Mouse (Mus musculus): ENCODE results near the gene Slc37a4. TPM values are rescaled to one million over a fixed set of nuclear protein-coding genes. Genes with fewer than 3 reads are reported as not detected.
"Not testable (repeated sequence)": the region's sequence is repeated elsewhere in the genome, so short reads cannot be mapped to it uniquely, and the experiment has no call there.

The Slc37a4 gene
- 36.1 and 37.4 TPM in 2 replicates for polyA plus RNA-seq (2015; fragmentation: Nextera tagmentation; extraction: Ambion mirVana)

DNA sequence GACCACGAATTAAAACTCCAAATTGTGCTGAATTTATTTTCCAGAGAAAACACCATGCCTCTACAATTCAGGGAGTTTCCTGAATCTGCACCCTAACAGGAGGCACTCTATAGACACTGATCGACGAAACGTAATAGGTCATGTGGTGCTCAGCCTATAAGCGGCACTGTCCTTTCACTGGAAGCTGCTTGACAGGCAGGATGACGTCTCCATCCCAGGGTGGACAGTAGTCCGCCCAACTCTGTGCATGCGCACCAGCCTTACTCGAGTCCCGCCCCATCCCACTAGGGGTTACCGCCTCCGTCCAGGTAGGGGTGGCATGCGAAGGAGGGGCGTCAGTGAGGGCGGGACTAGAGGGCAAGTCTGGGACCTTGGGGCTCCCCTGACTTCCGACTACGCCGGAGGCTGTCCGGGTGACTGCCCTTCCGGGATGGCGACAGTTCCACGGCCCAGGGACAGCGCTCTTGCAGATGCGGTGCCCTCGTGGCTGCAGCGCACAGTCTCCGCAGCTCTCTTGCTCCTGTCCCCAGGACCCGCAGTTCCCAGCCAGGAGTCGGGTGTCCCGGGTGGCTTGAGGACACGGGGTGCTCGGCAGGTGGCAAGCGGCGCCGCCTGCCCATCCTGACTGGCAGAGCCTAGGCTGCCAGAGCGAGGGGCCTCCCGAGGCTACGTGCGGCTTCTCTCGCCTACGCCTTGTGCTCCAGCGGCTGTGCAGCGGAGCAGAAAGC lies at the start of gene Slc37a4:
TSS of gene Slc37a4 (plus strand) at position 169 of the 728 bp plus-strand sequence.
- Histone ChIP-seq H3K27ac (replicated peaks) (peak within 1 kb of the TSS; percentile 77), H3K4me2 (replicated peaks) (peak within 1 kb of the TSS; percentile 90), H3K27me3 (no peaks in the 10 kb centered on the region), H3K4me1 (peaks cover 14% of the 10 kb centered on the region), H3K4me3 (peak within 1 kb of the TSS; percentile 61), H3K36me3 (peaks cover 18% of the 10 kb centered on the region), H3K9me3 (no peaks in the 10 kb centered on the region), H3K9ac (replicated peaks) (peak within 1 kb of the TSS; percentile 74)
- peak; percentile 98 for ATAC-seq (replicated peaks)
- WGBS, result 0% methylated on average over 43 of the region's 43 CpGs

DNA sequence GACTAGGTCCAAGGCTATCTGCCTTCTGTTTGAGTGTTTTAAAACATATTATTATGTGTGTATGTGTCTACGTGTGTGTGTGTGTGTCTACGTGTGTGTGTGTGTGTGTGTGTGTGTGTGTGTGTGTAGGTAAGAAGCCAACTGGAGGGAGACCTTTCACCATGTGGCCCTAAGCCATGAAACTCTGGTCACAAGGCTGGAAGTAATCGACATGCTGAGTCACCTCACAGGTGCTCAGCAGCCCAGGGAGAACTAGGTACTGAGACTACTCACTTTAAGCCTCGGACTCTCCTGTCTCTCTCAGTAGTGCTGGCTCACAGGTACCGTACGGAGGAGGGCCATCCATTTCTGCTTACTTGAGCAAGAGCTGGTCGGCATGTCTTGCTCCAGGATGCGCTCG lies 49.5 kb upstream of the Slc37a4 start:
- Histone ChIP-seq H3K4me3 (no peak overlapping the region), H3K4me1 (peaks cover 17% of the 10 kb centered on the region), H3K9ac (replicated peaks) (no peak overlapping the region), H3K9me3 (no peaks in the 10 kb centered on the region), H3K27me3 (no peaks in the 10 kb centered on the region), H3K4me2 (replicated peaks) (no peak overlapping the region), H3K36me3 (peaks cover 54% of the 10 kb centered on the region), H3K27ac (replicated peaks) (no peak overlapping the region)
- no peak for ATAC-seq (replicated peaks)
- 91% methylated on average over 9 of the region's 9 CpGs for WGBS

DNA sequence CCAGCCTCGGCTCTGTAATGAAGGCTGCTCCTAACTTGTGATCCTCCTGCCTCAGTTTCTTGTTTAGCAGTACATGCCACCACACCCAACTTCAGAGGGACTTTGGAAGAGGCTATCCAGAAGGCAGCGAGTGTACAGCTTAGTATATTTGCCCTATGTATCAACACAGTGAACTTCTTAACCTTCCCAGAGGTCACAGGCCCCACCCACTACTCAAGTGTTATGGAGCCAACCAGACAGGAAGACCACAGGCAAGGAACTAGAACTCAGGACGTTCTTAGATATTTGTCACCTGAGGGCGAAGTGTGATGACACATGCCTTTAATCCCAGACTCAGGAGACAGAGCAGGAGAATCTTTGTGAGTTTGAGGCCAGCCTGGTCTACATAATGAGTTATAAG lies 49.0 kb upstream of the Slc37a4 start:
- peaks cover 14% of the 10 kb centered on the region for H3K4me1 ChIP-seq
- no peak for ATAC-seq (replicated peaks)
- H3K4me2 ChIP-seq (replicated peaks), result no peak overlapping the region
- no peak overlapping the region for H3K4me3 ChIP-seq
- no peaks in the 10 kb centered on the region for H3K9me3 ChIP-seq
- 88% methylated on average over 4 of the region's 4 CpGs for WGBS
- peaks cover 58% of the 10 kb centered on the region for H3K36me3 ChIP-seq
- H3K27ac ChIP-seq (replicated peaks), result no peak overlapping the region
- H3K9ac ChIP-seq (replicated peaks), result no peak overlapping the region
- H3K27me3 ChIP-seq, result no peaks in the 10 kb centered on the region

DNA sequence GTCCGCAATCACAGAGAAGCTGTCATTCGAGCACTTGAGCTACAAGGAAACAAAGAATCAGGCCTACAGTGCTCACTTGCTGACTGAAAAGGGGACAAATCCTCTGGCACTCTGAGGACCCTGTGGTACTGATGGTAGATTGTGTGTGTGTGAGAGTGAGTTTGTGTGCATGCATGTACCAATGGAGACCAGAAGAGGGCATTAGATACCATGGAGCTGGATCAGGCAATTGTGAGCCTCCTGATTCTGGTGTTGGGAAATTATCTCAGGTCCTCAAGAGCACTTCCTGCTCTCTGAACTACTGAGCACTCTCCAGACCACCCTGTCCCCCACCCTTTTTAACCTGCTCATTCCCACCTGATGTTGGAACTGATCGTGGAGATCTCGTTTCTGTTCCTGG lies 48.1 kb upstream of the Slc37a4 start:
- no peak for ATAC-seq (replicated peaks)
- WGBS, result 96% methylated on average over 4 of the region's 4 CpGs

DNA sequence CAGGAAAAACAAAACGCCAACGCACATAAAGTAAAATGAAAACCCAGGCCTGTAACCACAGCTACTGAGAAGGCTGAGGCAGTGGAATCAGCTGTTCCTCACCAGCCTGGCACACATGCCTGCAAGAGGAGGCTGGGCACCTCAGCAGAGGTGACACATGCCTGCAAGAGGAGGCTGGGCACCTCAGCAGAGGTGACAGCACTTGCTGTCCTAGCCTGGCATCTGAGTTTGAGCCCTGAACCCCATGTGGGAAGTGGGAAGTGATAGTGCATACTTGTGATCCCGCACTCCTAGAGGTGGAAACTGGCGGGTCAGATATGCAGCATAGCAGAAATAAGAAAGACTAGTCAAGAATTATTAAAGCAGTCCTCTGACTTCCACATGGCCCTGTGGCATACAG lies 45.3 kb upstream of the Slc37a4 start:
- no peak overlapping the region for H3K9ac ChIP-seq (replicated peaks)
- no peak overlapping the region for H3K4me3 ChIP-seq
- H3K4me1 ChIP-seq, result no peaks in the 10 kb centered on the region
- H3K27ac ChIP-seq (replicated peaks), result no peak overlapping the region
- H3K4me2 ChIP-seq (replicated peaks), result no peak overlapping the region
- peaks cover 96% of the 10 kb centered on the region for H3K36me3 ChIP-seq
- no peaks in the 10 kb centered on the region for H3K9me3 ChIP-seq
- ATAC-seq (replicated peaks), result no peak
- no peaks in the 10 kb centered on the region for H3K27me3 ChIP-seq
- WGBS, result 98% methylated on average over 4 of the region's 4 CpGs

More for the DNA sequence above, 48.1 kb upstream of the Slc37a4 start:
- no peaks in the 10 kb centered on the region for H3K27me3 ChIP-seq
- H3K4me1 ChIP-seq, result peaks cover 6% of the 10 kb centered on the region
- H3K36me3 ChIP-seq, result peaks cover 67% of the 10 kb centered on the region
- no peak overlapping the region for H3K4me3 ChIP-seq
- H3K9ac ChIP-seq (replicated peaks), result no peak overlapping the region
- H3K27ac ChIP-seq (replicated peaks), result no peak overlapping the region
- H3K4me2 ChIP-seq (replicated peaks), result no peak overlapping the region
- H3K9me3 ChIP-seq, result no peaks in the 10 kb centered on the region

DNA sequence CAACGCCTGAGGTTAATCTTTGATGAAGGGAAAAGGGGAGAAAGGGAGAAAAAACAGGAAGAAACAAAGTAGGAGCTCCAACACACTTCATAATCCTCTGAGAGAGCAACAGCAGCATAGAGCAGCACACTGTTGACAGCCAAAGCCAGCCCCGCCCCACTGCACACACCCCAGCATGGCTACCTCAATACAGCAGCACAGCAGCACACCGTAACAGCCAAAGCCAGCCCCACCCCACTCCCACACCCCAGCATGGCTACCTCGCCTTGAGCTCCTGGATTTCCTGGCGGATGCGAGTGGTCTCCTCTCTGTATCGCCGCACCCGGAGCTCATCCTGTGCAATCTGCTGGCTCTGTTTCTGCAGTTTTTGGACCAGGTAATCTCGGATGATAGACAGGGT lies 44.3 kb upstream of the Slc37a4 start:
- no peaks in the 10 kb centered on the region for H3K27me3 ChIP-seq
- peaks cover 97% of the 10 kb centered on the region for H3K36me3 ChIP-seq
- H3K4me2 ChIP-seq (replicated peaks), result no peak overlapping the region
- no peaks in the 10 kb centered on the region for H3K4me1 ChIP-seq
- 91% methylated on average over 10 of the region's 10 CpGs for WGBS
- no peak overlapping the region for H3K27ac ChIP-seq (replicated peaks)
- H3K9me3 ChIP-seq, result no peaks in the 10 kb centered on the region
- ATAC-seq (replicated peaks), result no peak
- H3K4me3 ChIP-seq, result no peak overlapping the region
- H3K9ac ChIP-seq (replicated peaks), result no peak overlapping the region

DNA sequence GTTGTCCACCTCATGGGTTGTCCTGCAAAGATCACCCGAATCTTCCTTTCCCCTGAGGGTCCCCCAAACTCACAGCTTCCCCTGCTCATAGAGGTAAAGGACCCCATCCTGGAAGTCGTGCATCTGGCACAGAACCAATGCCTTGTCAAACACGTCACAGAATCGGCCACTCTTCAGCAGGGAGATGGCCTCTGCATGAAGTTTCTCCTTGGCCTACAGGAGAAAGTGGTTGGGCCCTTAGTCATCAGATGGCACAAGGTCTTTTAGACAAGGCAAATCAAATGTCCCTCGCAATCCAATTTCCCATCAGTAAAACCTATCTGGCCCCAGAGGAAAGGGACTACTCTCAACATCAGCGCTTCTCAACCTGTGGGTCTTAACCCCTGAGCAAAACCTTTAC lies 43.5 kb upstream of the Slc37a4 start:
- H3K27ac ChIP-seq (replicated peaks), result no peak overlapping the region
- H3K27me3 ChIP-seq, result no peaks in the 10 kb centered on the region
- WGBS, result 92% methylated on average over 6 of the region's 6 CpGs
- peaks cover 97% of the 10 kb centered on the region for H3K36me3 ChIP-seq
- no peaks in the 10 kb centered on the region for H3K4me1 ChIP-seq
- no peaks in the 10 kb centered on the region for H3K9me3 ChIP-seq
- no peak for ATAC-seq (replicated peaks)
- H3K4me2 ChIP-seq (replicated peaks), result no peak overlapping the region
- no peak overlapping the region for H3K4me3 ChIP-seq
- no peak overlapping the region for H3K9ac ChIP-seq (replicated peaks)

DNA sequence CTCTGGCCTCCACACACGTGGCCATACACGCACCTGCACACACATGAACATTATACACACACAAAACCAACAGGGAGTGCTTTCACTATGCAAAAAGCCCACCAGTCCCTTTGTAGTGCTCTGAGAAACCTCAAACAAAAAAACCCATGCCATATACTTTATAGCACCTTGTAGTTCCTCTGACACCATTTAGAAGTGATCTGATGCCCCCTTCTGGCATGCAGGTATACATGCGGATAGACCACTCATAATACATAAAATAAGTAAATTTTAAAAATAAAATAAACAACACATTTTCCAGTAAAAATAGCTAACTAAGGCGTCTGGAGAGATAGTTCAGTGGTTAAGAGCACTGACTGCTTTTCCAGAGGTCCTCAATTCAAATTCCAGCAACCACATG lies 39.4 kb upstream of the Slc37a4 start:
- Histone ChIP-seq H3K27me3 (no peaks in the 10 kb centered on the region), H3K9me3 (no peaks in the 10 kb centered on the region), H3K4me3 (no peak overlapping the region), H3K4me2 (replicated peaks) (no peak overlapping the region), H3K4me1 (peaks cover 13% of the 10 kb centered on the region), H3K9ac (replicated peaks) (no peak overlapping the region), H3K36me3 (peaks cover 73% of the 10 kb centered on the region), H3K27ac (replicated peaks) (no peak overlapping the region)
- ATAC-seq (replicated peaks), result no peak
- WGBS, result 69% methylated on average over 4 of the region's 4 CpGs

DNA sequence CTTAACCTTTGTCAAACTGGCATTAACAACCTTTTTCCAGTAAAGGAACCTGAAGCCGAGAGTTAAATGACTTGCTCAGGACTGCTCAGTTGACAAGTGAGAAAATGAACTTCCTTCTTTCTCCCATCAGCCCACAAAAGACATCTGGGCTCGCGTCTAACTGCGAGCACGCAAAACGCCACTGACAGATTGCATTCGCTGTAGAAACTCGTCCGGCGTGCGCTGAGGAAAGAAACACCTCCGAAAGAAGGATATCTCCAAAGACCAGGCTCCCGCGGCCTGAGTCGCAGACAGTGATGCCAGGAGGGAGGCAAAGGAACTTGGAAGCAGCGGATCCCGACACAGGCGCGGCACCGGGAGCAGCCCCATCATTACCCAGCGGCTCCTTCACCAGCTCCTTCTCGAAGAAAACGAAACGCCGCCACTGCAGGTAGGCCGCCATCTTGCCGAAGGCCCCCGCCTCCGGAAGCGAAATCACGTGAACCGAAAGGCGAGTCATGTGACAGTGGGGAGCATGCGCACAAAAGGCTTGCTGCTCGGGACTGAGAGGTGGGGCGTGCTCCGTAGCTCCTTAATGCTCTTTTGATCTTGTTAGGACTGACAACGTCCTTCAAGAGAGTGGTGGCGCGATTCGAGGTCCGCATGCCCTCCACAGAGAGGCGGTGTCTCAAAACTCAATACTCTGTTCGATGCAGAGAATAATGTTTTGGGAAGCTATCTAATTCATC lies 35.3 kb upstream of the Slc37a4 start, which contains the start of gene Vps11:
TSS of gene Vps11 (minus strand) at position 481 of the 728 bp plus-strand sequence.
- Histone ChIP-seq H3K9me3 (no peaks in the 10 kb centered on the region), H3K4me3 (peak within 1 kb of the TSS; percentile 90), H3K4me1 (peaks cover 13% of the 10 kb centered on the region), H3K36me3 (peaks cover 32% of the 10 kb centered on the region), H3K27me3 (no peaks in the 10 kb centered on the region), H3K27ac (replicated peaks) (peak within 1 kb of the TSS; percentile 85), H3K9ac (replicated peaks) (peak within 1 kb of the TSS; percentile 92), H3K4me2 (replicated peaks) (peak within 1 kb of the TSS; percentile 86)
- peak; percentile 91 for ATAC-seq (replicated peaks)
- 1% methylated on average over 44 of the region's 44 CpGs for WGBS

DNA sequence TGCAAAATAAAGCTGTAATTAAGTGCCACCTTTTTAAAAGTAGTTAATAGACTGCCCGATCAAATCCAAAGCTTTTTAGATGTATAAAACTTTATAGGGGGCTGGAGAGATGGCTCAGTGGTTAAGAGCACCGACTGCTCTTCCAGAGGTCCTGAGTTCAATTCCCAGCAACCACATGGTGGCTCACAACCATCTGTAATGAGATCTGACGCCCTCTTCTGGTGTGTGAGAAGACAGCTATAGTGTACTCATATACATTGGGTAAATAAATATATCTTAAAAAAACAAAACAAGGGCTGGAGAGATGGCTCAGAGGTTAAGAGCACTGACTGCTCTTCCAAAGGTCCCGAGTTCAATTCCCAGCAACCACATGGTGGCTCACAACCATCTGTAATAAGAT lies 34.7 kb upstream of the Slc37a4 start:
- not testable (repeated sequence) for H3K9me3 ChIP-seq, H3K27me3 ChIP-seq
- 0 out of 2 replicates have a peak, but pooled peaks have one; percentile 19 for ATAC-seq (replicated peaks)
- peak overlapping the region; percentile 86 for H3K4me2 ChIP-seq (replicated peaks)
- WGBS, result 46% methylated on average over 4 of the region's 4 CpGs
- peak overlapping the region; percentile 92 for H3K9ac ChIP-seq (replicated peaks)
- H3K27ac ChIP-seq (replicated peaks), result peak overlapping the region; percentile 85
- peaks cover 26% of the 10 kb centered on the region for H3K36me3 ChIP-seq
- H3K4me1 ChIP-seq, result peaks cover 13% of the 10 kb centered on the region
- H3K4me3 ChIP-seq, result peak overlapping the region; percentile 90

DNA sequence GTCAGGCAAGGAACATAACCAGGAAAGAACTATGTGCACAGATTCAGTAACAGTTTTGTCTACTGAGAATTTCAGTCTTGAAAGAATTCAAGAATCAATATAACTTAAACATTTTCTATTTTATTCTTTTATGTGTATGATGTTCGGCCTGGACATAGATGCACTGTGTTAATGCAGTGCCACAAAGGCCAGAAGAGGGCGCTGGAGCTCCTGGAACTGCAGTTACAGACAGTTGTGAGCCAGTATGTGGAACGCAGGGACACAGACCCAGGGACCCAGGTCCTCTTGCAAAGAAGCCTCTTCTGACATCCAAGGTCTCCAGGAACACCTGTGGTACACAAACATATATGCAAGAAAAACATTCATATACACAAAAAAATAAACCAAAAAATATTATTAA lies 32.2 kb upstream of the Slc37a4 start:
- Histone ChIP-seq H3K27ac (replicated peaks) (no peak overlapping the region), H3K4me2 (replicated peaks) (no peak overlapping the region), H3K9ac (replicated peaks) (no peak overlapping the region), H3K4me1 (peaks cover 13% of the 10 kb centered on the region), H3K27me3 (no peaks in the 10 kb centered on the region), H3K9me3 (no peaks in the 10 kb centered on the region), H3K4me3 (no peak overlapping the region), H3K36me3 (peaks cover 5% of the 10 kb centered on the region)
- ATAC-seq (replicated peaks), result no peak
- 59% methylated on average over 3 of the region's 3 CpGs for WGBS

DNA sequence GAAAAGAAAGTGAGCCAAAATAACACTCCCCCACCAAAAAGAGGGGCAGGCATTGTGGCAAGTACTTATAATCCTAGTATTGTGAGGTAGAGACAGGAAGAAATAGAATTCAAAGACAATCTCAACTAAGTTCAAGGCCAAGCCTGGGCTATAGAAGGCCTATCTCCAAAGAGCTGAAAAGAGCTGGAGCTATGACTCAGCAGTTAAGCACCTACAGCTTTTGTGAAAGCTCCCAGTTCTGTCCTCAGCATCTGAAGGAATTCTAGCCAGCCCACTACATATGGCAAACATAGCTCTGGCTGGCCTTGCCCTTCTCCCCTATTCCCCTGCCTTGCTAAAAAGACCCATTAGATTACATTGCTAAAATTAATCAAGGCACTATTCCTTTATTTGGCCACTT lies 23.3 kb upstream of the Slc37a4 start:
- Histone ChIP-seq H3K4me3 (no peak overlapping the region), H3K27me3 (no peaks in the 10 kb centered on the region), H3K9ac (replicated peaks) (no peak overlapping the region), H3K4me2 (replicated peaks) (no peak overlapping the region), H3K9me3 (no peaks in the 10 kb centered on the region), H3K27ac (replicated peaks) (no peak overlapping the region), H3K36me3 (no peaks in the 10 kb centered on the region), H3K4me1 (peaks cover 2% of the 10 kb centered on the region; the same call in 1 of the 2 replicates)
- no peak for ATAC-seq (replicated peaks)
